Mouse (Mus musculus) NIH3T3 (cell line): ENCODE measurements around the gene Gria1.

Source experiments
- DNase-seq: peaks from one replicate; pipeline ENCODE4 v3.0.0-alpha.2; 2012; ENCODE audit warnings: low read depth

Gria1 gene

DNA sequence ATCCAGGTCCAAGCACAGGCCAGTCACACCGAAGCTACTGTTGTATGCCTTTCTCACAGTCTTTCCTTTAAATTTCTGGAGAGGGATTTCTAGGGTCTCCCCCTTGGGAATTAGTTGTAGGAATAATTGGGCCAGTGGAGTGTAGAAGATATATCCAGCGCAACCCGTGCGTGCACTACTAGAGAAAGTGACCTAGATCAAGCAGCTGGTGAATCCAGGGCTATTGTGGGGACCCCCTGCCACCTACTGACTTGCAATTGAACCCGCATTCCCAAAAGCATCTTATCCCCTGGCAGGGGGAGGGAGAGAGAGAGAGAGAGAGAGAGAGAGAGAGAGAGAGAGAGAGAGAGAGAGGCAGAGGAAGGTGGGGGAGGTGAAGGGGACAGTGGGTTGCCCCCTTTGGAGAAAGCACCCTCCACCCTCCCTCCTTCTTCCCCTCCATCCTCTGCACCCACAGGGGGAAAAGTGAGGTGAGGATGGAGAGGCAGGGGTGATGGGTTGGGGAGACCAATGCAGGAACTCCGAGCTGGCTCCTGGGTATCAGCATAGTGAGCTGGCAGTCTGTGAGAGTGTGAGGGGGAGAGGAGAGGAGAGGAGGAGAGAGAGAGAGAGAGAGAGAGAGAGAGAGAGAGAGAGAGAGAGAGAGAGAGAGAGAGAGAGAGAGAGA is at the start of gene Gria1:
Gene Gria1 (plus strand): TSS at position 364 of the 667 bp plus-strand sequence.
- DNase-seq, result peak; percentile 54

DNA sequence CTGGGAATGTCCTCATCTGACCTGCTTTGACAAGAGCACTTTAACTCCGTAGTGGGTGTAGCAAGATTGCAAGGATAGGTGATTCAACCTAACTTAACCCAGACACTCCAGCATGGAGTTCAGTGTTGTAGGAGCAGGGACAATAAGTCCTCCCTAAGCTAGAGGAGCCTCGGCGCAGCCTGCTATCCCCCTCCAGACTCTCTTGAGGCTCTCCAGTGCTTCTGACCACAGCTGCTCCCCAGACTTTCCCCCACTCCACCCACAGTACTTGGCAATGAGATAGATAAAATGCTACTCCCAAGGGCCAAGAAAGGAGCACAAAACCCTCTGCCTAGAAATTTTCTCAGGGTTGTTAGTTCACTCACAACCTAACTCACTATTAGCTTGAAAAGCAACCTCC is 49.4 kb upstream of the Gria1 start:
- no peak for DNase-seq

DNA sequence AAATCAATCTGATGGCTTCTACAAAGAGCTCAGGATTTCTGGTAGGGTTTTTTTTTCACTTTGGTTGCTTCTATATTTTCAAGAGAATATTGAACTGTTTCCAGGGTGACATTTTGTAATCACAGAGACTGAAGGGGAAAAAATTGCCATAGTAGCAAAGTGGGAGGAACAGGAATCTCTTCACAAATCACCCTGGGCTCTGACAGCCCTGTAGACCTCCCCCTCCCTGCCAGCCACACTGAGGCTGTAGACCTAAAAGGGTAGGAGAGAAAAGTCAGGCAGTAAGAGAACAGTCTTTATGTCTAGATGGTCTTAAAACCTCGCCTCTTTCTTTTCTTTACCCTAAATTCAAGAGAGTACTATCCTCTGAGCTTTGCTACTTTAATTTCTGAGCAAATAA is 38.4 kb upstream of the Gria1 start:
- no peak for DNase-seq

DNA sequence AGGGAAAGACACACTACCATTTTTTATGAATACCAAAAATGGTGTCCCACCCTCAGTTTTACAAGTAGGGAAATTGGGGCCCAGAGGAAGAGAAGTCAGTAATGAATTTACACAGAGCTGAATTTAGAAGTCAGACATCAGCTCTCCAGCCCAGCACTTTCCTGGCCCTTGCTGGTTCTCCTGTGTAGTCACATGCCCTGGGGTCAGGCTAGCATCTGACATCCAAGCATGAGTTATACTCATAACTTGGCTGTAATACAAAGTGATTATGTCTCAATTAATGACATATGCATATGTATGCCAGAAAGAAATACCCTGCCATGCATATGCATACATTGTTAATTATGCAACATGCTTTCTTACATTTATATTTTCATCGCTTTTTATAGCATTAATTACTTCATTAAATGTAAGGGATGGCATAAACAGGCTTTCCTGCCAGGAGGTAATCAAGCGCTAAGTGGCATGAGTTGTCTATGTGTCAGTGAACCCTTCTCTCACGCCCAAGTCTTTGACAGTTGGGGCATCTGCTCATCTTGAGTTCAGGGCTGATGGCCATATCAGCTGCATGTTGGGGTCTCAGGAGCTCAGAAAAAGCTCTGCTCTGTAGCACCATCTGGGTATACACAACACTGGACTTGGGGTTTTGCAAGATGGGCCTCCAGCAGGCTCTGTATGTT is 26.7 kb upstream of the Gria1 start:
- DNase-seq, result peak; percentile 41

- DNase-seq, result no peak
These were observed 25.7 kb upstream of the Gria1 start for GRCm38 (mm10) chr11:56985457-56985856.

GRCm38 (mm10) chr11:56999601-57000001 is 11.6 kb upstream of the Gria1 start:
- peak; percentile 90 for DNase-seq

GRCm38 (mm10) chr11:57004611-57005010 is 6.6 kb upstream of the Gria1 start:
- peak; percentile 16 for DNase-seq

DNA sequence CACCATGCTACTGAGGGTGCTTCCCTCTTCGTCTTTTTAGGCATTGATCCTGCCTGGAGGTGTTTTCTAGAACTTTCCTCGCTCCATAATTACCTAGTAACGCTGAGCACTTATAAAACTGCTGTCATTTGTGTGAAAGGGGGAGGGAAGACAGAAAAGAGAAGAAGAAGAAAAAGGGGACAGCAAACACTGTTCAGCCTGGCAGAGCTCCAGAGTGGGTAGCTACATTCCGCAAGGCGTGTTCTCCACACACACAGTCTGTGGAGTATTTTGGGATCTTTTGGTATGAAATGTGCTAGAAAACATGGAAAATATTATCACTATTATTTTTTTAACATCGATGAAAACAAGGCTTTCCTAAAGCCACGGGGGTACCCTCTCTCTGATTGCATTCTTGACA is 5.8 kb upstream of the Gria1 start:
- DNase-seq, result peak; percentile 31

DNA sequence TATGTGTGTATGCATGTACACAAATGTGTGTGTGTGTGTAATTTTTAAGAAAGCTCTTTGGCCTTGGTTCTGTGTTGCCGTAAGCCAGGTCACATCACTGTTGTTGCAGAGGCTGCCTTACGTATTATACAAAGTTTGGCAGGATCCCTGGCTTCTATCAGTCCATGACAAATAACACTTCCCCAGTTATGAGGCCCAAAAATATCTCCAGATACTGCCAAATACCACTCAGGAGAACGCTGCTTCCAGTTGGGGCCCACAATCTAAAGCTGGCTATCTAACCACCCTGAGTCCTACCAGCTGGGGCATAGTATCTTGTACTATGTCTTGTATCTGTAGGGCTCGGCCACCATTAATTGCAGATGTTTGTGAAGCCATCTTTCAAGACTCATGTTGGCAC is 3.4 kb upstream of the Gria1 start:
- DNase-seq, result peak; percentile 48

DNA sequence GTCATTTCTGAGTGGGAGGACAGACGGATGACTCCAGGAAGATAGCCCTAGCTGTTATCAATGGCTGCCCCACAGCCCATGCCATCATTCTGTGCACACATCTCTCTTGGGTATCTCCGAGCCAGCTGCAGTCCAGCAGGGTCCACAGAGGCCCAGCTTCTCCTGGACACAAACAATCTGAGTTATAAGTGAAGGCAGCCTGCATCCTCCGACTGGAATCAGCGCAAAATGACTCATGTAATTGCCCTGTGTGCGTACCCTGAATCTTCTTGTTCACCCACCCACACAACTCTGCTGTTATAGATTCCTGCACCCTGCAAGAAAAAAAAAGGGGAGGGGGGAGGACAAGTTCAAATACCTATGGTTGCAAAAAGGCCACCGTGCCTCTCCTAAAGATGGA is 576 bp upstream of the Gria1 start:
- DNase-seq, result peak; percentile 63

DNA sequence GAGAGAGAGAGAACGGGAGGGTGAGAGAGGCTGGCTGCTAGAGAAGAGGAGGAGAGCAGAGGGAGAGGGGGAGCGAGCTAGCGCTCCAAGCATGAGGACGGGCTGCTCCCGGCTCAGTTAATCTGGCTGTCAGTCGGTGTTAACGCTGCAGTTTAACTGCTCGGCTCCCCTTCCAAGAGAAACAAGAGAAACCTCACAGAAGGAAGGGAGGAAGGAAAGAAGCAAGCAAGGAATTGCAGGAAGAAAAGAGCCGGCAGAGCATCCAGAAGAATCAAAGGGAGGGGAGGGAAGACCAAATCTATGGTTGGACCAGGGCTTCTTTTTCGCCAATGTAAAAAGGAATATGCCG is 478 bp downstream of the Gria1 start:
- peak; percentile 73 for DNase-seq

DNA sequence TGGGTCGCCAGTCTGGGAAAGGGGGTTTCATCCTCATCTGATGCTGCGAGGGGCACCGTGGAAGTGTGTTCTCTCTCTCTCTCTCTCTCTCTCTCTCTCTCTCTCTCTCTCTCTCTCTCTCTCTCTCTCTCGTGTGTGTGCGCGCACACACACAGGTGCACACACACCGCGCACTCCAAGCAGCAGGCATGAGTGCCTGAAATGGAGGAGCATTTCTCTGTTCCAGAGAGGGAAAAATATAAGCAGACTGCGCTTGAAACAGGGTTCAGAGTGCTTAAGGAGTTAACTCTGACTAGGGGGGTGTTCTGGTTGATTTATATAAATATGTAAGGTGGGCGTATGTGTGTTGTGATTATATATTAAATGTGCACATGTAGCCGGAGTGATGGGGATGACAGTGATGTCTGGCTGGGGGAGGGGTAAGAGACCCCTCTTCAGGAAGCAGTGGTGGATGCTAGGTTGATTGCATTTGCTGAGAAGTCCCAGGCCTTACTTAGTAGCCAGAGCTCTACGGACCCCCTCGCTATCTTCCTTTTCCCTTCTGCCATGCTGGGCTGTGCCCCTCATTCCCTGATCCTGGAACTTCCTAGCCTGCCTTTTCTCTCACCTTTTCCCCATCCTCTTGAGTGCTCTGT is 1.2 kb downstream of the Gria1 start:
- no peak for DNase-seq

- DNase-seq, result no peak
These were observed 2.4 kb downstream of the Gria1 start for GRCm38 (mm10) chr11:57013464-57014190.

GRCm38 (mm10) chr11:57014396-57014795 is 3.2 kb downstream of the Gria1 start:
- DNase-seq, result peak; percentile 66

DNA sequence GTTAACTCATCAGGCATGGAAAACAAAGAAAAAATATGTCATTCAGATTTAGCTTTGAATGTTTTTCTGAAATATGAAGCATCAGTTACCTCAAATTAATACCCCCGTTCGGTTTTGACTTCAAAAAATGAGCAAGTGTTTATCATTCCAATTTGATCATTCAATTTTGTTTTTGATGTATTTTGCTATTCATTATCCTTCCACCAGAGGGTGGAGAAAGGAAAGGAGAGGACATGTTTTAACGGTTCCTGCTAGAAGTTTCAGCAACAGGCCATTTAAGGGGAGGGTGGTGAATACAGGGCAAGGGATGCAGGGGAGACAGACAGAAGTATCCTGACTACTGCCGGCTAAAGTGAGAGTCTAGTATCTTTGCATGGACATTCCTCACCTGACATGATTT is 7.3 kb downstream of the Gria1 start:
- DNase-seq, result peak; percentile 55

DNA sequence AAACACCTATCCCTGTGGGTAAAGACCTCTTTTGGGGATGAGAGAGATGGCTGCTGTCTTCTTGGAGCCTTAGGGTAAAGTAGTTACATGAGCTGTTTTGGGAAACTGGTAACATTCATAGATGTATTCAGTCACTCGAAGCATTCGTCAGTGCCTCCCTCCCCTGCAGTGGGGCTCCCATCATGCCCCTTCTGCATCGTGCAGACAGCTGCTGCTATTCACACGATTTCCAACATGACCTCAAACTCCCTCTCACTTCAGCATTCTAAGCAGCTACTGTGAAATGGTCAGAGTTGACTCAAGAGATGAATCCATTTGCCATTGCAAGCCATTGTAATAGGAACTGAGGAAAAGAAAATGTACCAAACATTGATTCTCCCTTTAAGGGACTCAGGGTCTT is 11.2 kb downstream of the Gria1 start:
- DNase-seq, result no peak

- DNase-seq, result no peak
These were observed 19.3 kb downstream of the Gria1 start for GRCm38 (mm10) chr11:57030448-57030847.

DNA sequence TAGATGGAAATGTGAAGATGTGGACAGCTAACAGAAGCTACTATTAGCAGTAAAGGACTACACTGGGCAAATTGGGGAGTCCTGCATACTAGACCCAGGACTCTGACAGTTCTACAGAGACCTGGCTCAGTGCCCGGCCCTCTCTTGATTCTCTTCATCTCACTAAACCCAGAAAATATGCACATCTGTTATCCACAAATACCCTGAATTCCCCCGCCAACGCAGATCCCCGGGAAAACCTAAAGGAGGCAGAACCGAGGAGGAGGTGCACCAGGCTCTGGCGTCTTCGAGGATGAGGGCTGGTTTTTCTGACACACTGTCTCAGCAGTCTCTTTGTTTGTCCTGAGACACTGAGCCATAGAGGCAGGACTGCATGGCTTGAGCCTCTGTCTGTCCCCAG is 27.6 kb downstream of the Gria1 start:
- DNase-seq, result peak; percentile 79

DNA sequence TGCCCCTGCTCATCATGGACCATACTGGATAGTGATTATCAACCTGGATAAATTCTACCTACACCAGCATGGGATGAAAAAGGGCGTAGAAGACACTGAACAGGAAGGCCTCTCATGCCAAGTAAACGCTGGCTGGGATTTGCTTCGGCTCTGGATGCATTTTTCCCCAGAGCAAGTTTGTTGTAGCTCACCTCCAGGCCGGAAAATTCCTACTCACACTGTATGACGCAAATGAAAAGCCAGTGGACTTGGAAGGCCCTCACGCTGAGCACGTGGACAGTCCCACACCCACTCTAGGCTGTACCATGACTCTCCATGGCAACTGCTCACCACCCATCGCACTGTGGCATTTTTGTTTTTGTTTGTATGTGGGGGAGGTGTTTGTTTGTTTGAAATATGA is 28.1 kb downstream of the Gria1 start:
- peak; percentile 27 for DNase-seq

- DNase-seq, result no peak
These were observed 30.9 kb downstream of the Gria1 start for GRCm38 (mm10) chr11:57042057-57042456.

DNA sequence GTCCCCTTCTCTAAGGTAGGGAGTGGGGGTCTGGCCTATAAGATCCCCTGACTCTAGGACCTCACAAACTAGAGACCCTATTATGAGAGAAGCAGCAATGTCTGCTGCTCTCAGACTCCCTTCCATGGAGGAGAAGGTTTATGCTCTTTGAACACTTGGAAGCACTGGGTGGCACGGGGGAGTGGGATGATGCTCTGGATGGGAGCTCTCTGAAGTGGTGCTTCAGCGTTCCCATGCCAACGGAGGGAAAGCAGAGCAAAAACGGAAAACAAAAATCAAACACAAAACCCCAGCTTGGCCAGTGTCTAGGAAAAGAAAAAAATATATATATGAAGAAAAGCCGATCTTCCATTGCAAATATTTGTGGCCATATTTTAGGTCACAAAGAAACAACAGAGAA is 33.0 kb downstream of the Gria1 start:
- DNase-seq, result no peak

GRCm38 (mm10) chr11:57051666-57052562 is 40.7 kb downstream of the Gria1 start:
- peak; percentile 92 for DNase-seq
